Mouse (Mus musculus) gastrocnemius, adult 8-10 months (tissue): ENCODE results near the gene Tnrc6a. TPM values are rescaled to one million over a fixed set of nuclear protein-coding genes. Genes with fewer than 3 reads are reported as not detected.

ENCODE experiments used
- DNase-seq, 2 experiments: peaks; one replicate each; pipeline ENCODE4 v3.0.0; 2022; ENCODE audit warnings: low spot score in 2 of 2
- total RNA-seq, 4 experiments: library from RNA; stranded (reverse); gene quantifications; 2 replicates each; pipeline ENCODE4 v1.2.4; 2022

The Tnrc6a gene
- total RNA-seq, 4 experiments from 2014 or later, result 20.4 to 26.6 (median 22.1) TPM

GRCm38 (mm10) chr7:123188462-123188861, 64.8 kb downstream of the Tnrc6a start:
- DNase-seq, result no peak

- no peak for DNase-seq
Observed at GRCm38 (mm10) chr7:123189762-123190161, 66.1 kb downstream of the Tnrc6a start.

DNA sequence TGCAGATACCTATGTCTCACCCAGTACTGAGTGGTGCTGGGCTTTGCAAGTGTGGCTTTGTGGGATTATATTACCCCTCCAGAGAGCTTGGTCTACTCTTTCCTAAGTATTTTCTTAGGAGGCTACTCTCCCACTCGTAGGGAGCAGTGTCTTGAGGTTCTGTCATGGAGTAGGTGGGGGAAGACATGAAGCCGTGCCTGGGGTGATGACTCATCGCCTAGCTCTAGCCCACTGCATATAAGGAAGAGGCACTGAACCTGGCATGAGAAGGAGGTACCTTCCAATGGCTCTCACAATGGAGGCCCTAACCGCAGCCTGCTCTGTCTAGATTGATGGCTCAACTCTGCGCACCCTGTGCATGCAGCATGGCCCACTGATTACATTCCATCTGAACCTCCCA, 68.0 kb downstream of the Tnrc6a start:
- DNase-seq, result no peak

DNA sequence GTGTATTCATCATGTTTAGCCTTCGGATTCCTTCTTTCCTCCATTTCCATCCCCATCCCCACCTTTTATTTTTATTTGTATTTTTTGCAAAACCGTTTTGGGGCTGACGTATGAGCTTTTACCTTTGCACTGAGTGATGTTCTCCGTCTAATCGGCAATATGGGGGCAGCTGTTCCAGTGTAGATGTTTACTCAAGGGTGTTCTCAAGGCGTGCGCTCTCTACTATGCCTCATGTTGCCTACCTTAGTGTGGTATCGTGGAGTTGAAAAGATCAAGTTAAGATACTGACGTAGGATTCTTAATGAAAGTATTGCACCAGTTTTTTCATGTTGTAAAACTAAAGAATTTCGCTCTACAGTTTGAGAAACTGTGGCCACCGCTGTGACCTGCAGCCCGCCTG, 69.5 kb downstream of the Tnrc6a start:
- DNase-seq, result no peak

DNA sequence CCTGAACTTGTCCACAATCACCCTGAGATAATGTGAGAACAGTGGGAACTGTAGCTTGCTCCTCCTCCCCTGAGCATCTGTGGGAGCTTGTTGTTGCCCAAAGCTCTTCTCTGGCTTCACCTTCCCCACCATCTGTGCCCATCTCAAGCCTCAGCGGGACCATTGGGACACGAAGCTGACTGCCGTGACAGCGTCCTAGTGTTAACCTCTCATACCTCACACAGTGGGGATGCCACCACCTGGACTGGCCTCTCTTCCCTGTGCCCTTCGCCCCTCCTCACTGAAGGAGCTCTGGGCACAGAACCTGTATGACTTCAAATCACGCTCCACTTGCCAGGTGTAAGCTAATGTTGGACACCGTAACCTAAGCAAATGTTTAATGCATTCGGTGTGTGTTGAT, 71.0 kb downstream of the Tnrc6a start:
- no peak for DNase-seq

GRCm38 (mm10) chr7:123196432-123196831, 72.7 kb downstream of the Tnrc6a start:
- no peak for DNase-seq

GRCm38 (mm10) chr7:123198695-123199094, 75.0 kb downstream of the Tnrc6a start:
- DNase-seq, result no peak

DNA sequence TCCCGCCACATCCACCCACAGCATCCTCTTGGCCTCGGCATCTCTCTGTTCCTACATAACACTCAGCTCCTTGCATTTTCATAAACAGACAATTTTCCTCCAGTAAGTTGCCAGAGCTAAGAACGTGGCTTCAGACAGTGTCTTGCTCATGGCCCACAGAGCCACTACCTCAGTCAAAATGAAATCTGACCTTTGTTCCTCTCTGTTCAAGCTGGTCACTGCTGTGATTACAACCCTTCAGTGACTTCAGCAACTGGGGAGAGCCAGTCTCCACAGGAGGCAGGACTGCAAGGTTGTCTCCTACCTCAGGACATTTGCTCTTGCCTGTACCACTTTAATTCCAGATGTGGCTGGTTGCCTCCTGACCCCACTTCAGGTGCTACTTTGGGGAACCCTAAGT, 75.5 kb downstream of the Tnrc6a start:
- DNase-seq, result no peak

DNA sequence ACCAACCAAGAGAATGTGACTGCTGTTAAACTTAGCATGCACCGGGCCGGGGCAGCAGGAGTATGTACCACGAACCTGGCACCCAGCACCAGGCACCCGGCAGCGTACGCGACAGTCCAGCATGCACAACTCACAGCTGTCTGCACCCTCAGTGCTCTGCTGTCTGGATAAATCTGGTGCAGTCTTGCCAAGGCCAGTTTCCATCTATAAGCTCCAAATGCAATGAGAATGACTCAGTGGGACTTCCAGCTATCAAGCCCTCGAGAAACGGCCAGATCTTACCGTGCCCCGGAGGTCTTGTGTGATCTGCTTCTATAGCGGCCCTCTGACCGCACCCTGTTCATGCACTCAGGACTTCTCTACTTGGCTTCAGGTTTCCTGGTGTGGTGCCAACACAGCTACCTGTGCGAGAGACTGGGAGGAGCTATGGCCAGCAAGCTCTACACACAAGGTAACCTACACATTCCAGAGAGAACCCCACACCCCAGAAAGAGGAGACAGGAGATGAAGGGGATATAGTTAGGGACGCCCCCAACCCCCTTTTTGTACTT, 76.0 kb downstream of the Tnrc6a start:
- no peak for DNase-seq

GRCm38 (mm10) chr7:123200722-123201121, 77.0 kb downstream of the Tnrc6a start:
- DNase-seq, result no peak

DNA sequence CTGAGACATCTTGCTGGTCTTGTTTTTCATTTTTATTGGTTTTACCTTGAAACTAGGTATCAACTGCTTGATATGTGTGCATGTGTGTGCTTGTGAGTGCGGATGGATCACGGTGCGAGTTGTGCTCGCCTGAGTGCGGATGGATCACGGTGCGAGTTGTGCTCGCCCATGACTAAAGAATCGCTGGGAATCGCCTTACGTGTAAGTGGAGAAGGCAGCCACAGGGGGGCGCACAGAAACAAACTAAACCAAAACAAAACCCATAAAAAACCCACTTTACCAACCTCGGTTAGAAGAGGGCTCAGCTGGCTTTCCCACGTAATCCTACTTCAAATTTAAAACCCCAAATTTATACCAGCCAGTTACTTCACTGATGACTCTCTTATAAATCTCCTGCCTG, 81.6 kb downstream of the Tnrc6a start:
- no peak for DNase-seq

DNA sequence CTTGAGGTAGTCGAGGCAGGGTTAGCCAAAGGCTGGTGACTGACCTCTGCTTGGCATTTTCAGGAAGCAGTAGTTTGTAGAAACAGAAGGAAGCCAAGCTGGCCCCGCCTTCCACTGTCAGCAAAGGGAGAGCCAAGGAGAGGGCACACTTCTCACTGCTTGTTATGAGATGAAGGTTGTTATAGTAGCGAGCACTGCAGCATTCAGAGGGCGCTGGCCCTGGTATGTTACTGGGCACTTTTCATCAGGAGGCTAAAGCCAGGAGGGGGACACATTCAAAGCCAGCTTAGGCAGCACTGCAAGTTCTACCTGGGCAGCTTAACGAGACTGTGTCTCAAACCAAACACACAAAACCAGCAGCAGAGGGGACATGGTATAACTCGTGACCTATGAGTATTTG, 83.9 kb downstream of the Tnrc6a start:
- DNase-seq, result no peak

- DNase-seq, result no peak
Observed at GRCm38 (mm10) chr7:123209864-123210263, 86.2 kb downstream of the Tnrc6a start.

GRCm38 (mm10) chr7:123211461-123211860, 87.8 kb downstream of the Tnrc6a start:
- no peak for DNase-seq

DNA sequence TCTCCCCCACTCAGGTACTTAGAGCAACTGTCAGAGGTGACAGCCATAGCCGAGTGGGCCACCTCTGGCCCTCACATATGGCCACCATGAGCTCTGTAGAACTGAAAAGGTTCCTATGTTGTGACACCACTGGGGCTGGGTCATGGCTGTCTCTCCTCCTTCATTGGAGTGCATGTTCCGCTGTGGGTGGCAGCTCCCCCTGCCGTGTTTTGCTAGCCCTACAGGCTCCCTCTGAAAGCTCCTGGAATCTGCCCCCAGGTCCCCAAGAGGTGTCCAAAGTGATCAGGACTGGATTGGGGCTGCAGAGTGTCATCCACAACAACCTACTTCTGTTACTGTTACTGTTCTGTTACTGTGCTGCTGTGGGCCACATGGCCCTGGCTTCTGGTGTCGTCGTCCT, 88.6 kb downstream of the Tnrc6a start:
- DNase-seq, result no peak

DNA sequence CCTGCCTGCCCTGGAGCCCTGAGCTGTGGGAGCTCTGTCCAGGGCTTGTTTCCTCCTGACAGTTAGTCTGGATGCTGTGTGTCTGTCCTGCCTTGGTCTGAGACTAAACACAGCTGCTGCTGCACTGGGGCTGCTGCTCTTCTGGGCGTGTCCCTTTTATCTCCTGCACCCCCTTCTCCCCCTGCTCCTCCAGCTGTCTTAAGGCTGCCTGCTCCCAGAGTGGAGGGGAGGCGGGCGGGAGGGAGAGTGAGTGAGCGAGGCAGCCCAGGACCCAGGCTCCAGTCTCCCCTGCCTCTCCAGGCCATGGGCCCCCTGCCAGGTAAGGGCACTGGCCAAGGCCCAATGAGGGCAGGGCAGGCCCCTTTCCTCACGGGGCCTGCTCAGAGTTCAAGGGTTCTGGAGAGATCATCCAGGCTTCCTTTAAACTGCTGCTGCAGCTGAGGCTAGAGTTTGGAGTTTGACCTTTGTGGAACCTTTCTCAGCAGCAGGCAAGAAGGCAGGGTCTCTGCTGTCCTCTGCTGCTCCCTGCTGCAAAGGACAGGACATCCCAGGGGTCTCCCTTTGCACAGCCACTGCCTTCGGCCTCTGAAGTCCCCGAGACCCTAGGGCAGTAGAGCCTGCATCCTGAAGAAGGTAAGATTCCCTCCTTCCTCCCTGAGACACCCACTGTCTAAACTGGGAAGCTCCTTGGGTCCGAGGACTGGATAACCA, 90.8 kb downstream of the Tnrc6a start, which contains the start of gene Slc5a11:
TSS of gene Slc5a11 (plus strand) at position 416 of the 711 bp plus-strand sequence.
- DNase-seq, result no peak

- DNase-seq, result no peak
Observed at GRCm38 (mm10) chr7:123215138-123215537, 91.5 kb downstream of the Tnrc6a start.

- no peak for DNase-seq
Observed at GRCm38 (mm10) chr7:123217448-123218354, 94.0 kb downstream of the Tnrc6a start.

- no peak for DNase-seq
Observed at GRCm38 (mm10) chr7:123218620-123219019, 94.9 kb downstream of the Tnrc6a start.

GRCm38 (mm10) chr7:123219781-123220632, 96.3 kb downstream of the Tnrc6a start:
- no peak for DNase-seq

DNA sequence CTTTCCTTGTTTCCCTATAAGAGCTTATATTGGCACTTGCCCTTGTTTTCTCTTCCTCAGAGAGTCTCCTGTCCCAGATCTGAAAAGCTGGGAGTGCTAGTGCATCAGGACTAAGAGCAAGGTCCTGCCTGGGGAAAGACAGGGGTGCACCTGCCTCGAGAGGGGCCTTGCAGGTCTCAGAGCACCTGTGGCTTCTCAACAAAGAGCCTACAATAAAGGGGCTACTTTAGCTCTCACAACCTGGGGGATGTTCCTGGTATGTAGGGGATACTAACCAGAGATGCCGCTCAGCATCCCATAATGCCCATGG, 96.9 kb downstream of the Tnrc6a start:
- DNase-seq, result no peak
